Mouse (Mus musculus): ENCODE results near the gene Atp5mpl. TPM values are rescaled to one million over a fixed set of nuclear protein-coding genes. Genes with fewer than 3 reads are reported as not detected.
"Not testable (repeated sequence)": the region's sequence is repeated elsewhere in the genome, so short reads cannot be mapped to it uniquely, and the experiment has no call there.

The Atp5mpl gene
- polyA plus RNA-seq, 1 experiment from 2014 or later = 644 TPM

- Histone ChIP-seq H3K27ac (replicated peaks; ENCODE audit: low read depth, low read length) (no peak overlapping the region), H3K27me3 (ENCODE audit: control insufficient read depth, insufficient read depth, low read length) (no peaks in the 10 kb centered on the region), H3K4me3 (replicated peaks; ENCODE audit: low read depth, low read length) (no peak overlapping the region), H3K4me2 (ENCODE audit: low read length) (no peak overlapping the region), H3K9ac (replicated peaks; ENCODE audit: low read length) (no peak overlapping the region), H3K36me3 (ENCODE audit: control insufficient read depth, insufficient read depth, low read length) (no peaks in the 10 kb centered on the region), H3K9me3 (ENCODE audit: control insufficient read depth, low read length) (no peaks in the 10 kb centered on the region), H3K4me1 (ENCODE audit: control insufficient read depth, insufficient read depth, low read length) (peaks cover 9% of the 10 kb centered on the region)
- DNase-seq = no peak
- WGBS = 80% methylated on average over 4 of the region's 4 CpGs
- ATAC-seq (ENCODE audit: low FRiP score, low TSS enrichment) = no peak
Measured at GRCm38 (mm10) chr12:111970085-111970484, 3.3 kb upstream of the Atp5mpl start.

DNA sequence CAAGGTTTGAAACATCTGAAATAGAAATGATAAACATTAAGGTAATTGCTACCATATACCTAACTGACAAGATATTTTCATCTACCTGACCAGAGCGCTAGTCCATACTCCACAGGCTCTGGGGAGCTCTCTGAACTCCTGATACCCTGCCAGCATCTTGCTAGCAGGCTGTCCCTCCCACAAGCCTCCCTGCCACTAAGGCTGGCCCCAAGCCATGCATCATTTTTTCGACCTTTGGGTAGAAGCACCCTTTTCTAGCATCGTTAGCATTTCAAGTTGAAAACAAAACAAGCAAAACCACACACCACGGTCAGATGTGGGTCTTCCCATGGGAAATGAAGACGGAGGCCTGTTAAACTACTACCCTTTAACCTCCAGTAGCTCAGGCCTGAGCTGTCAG, 3.4 kb downstream of the Atp5mpl start:
- Histone ChIP-seq H3K27me3 (ENCODE audit: control insufficient read depth, insufficient read depth, low read length) (no peaks in the 10 kb centered on the region), H3K4me2 (ENCODE audit: low read length) (no peak overlapping the region), H3K27ac (replicated peaks; ENCODE audit: low read depth, low read length) (no peak overlapping the region), H3K9me3 (ENCODE audit: control insufficient read depth, low read length) (no peaks in the 10 kb centered on the region), H3K4me1 (ENCODE audit: control insufficient read depth, insufficient read depth, low read length) (peaks cover 9% of the 10 kb centered on the region), H3K36me3 (ENCODE audit: control insufficient read depth, insufficient read depth, low read length) (peaks cover 40% of the 10 kb centered on the region), H3K4me3 (replicated peaks; ENCODE audit: low read depth, low read length) (no peak overlapping the region), H3K9ac (replicated peaks; ENCODE audit: low read length) (no peak overlapping the region)
- DNase-seq (no peak), ATAC-seq (ENCODE audit: low FRiP score, low TSS enrichment) (no peak)
- 92% methylated on average over 5 of the region's 5 CpGs for WGBS

GRCm38 (mm10) chr12:111958101-111958865, 8.5 kb downstream of the Atp5mpl start:
- Histone ChIP-seq H3K4me1 (ENCODE audit: control insufficient read depth, insufficient read depth, low read length) (no peaks in the 10 kb centered on the region), H3K4me3 (replicated peaks; ENCODE audit: low read depth, low read length) (no peak overlapping the region), H3K9me3 (ENCODE audit: control insufficient read depth, low read length) (no peaks in the 10 kb centered on the region), H3K27me3 (ENCODE audit: control insufficient read depth, insufficient read depth, low read length) (no peaks in the 10 kb centered on the region), H3K4me2 (ENCODE audit: low read length) (no peak overlapping the region), H3K27ac (replicated peaks; ENCODE audit: low read depth, low read length) (0 out of 2 replicates have a peak overlapping the region, but pooled peaks have one; percentile 32), H3K9ac (replicated peaks; ENCODE audit: low read length) (no peak overlapping the region), H3K36me3 (ENCODE audit: control insufficient read depth, insufficient read depth, low read length) (peaks cover 40% of the 10 kb centered on the region)
- 43% methylated on average over 9 of the region's 9 CpGs for WGBS
- peak; percentile 83 for DNase-seq
- no peak for ATAC-seq (ENCODE audit: low FRiP score, low TSS enrichment)

- Histone ChIP-seq H3K9me3 (ENCODE audit: control insufficient read depth, low read length) (no peaks in the 10 kb centered on the region), H3K4me1 (ENCODE audit: control insufficient read depth, insufficient read depth, low read length) (no peaks in the 10 kb centered on the region), H3K36me3 (ENCODE audit: control insufficient read depth, insufficient read depth, low read length) (peaks cover 23% of the 10 kb centered on the region), H3K27me3 (ENCODE audit: control insufficient read depth, insufficient read depth, low read length) (no peaks in the 10 kb centered on the region), H3K27ac (replicated peaks; ENCODE audit: low read depth, low read length) (no peak overlapping the region), H3K9ac (replicated peaks; ENCODE audit: low read length) (no peak overlapping the region), H3K4me3 (replicated peaks; ENCODE audit: low read depth, low read length) (no peak overlapping the region), H3K4me2 (ENCODE audit: low read length) (no peak overlapping the region)
- DNase-seq (no peak), ATAC-seq (ENCODE audit: low FRiP score, low TSS enrichment) (no peak)
- WGBS = 81% methylated on average over 5 of the region's 5 CpGs
Measured at GRCm38 (mm10) chr12:111956173-111956572, 10.6 kb downstream of the Atp5mpl start.

GRCm38 (mm10) chr12:111951701-111952100, 15.1 kb downstream of the Atp5mpl start:
- DNase-seq (no peak), ATAC-seq (ENCODE audit: low FRiP score, low TSS enrichment) (no peak)
- Histone ChIP-seq H3K36me3 (ENCODE audit: control insufficient read depth, insufficient read depth, low read length) (no peaks in the 10 kb centered on the region), H3K9ac (replicated peaks; ENCODE audit: low read length) (no peak overlapping the region), H3K4me1 (ENCODE audit: control insufficient read depth, insufficient read depth, low read length) (no peaks in the 10 kb centered on the region), H3K27ac (replicated peaks; ENCODE audit: low read depth, low read length) (no peak overlapping the region), H3K27me3 (ENCODE audit: control insufficient read depth, insufficient read depth, low read length) (no peaks in the 10 kb centered on the region), H3K4me2 (ENCODE audit: low read length) (no peak overlapping the region), H3K9me3 (ENCODE audit: control insufficient read depth, low read length) (no peaks in the 10 kb centered on the region), H3K4me3 (replicated peaks; ENCODE audit: low read depth, low read length) (no peak overlapping the region)
- 75% methylated on average over 5 of the region's 5 CpGs for WGBS

- WGBS = 82% methylated on average over 5 of the region's 5 CpGs
- no peaks in the 10 kb centered on the region for H3K27me3 ChIP-seq (ENCODE audit: control insufficient read depth, insufficient read depth, low read length)
- H3K27ac ChIP-seq (replicated peaks; ENCODE audit: low read depth, low read length) = no peak overlapping the region
Measured at GRCm38 (mm10) chr12:111950486-111950885, 16.3 kb downstream of the Atp5mpl start.

GRCm38 (mm10) chr12:111946716-111947115, 20.1 kb downstream of the Atp5mpl start:
- DNase-seq = peak; percentile 37
- ATAC-seq (ENCODE audit: low FRiP score, low TSS enrichment) = no peak
- H3K27me3 ChIP-seq (ENCODE audit: control insufficient read depth, insufficient read depth, low read length) = no peaks in the 10 kb centered on the region

More at GRCm38 (mm10) chr12:111950486-111950885, 16.3 kb downstream of the Atp5mpl start:
- DNase-seq (no peak), ATAC-seq (ENCODE audit: low FRiP score, low TSS enrichment) (no peak)
- Histone ChIP-seq H3K4me2 (ENCODE audit: low read length) (no peak overlapping the region), H3K4me3 (replicated peaks; ENCODE audit: low read depth, low read length) (no peak overlapping the region), H3K36me3 (ENCODE audit: control insufficient read depth, insufficient read depth, low read length) (no peaks in the 10 kb centered on the region), H3K9ac (replicated peaks; ENCODE audit: low read length) (no peak overlapping the region), H3K9me3 (ENCODE audit: control insufficient read depth, low read length) (no peaks in the 10 kb centered on the region), H3K4me1 (ENCODE audit: control insufficient read depth, insufficient read depth, low read length) (no peaks in the 10 kb centered on the region)

DNA sequence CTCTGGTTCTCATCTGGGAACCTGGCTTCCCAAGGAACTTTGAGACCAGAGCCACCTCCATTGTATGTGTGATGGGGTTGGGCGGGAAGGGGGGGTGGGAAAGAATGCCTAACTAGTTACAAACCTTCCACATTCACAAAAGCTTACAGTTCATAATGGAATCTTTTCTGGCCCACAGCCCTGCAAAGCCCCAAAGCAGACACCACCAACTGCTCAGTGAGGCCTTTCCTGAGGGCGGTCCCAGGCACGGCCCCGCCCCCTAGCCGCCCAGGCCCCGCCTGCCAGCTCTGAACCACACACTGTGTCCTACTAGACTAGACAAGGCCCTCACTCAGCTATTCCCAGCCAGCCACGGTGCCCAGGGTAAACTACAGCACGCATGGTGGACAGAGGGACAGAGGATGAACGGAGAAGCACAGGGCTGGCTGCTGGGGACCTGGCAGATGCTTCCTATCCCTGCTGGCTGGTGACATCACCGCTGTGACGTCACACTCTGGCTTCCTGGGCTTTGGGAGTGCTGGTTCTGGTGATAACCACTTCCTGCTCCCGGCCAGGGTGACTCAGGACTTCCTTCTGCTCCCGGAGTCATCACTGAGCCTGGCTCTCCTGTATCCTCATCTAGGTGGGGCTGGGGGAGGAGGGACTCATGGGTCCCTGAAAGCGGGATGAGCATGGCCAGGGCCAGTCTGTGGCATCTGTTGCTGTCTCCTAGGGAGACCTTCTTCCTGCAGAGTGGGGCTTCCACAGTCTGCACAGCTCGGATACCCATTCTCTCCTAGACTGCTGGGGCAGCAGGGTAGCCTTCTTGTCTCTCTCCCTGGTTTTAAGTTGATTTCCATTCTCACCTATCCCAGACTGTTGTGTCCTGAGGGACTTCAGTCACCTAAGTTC, 20.8 kb downstream of the Atp5mpl start:
- not testable (repeated sequence) for H3K4me2 ChIP-seq (ENCODE audit: low read length); DNase-seq; H3K36me3 ChIP-seq (ENCODE audit: control insufficient read depth, insufficient read depth, low read length); H3K9me3 ChIP-seq (ENCODE audit: control insufficient read depth, low read length); H3K27ac ChIP-seq (replicated peaks; ENCODE audit: low read depth, low read length); H3K9ac ChIP-seq (replicated peaks; ENCODE audit: low read length); H3K4me3 ChIP-seq (replicated peaks; ENCODE audit: low read depth, low read length); H3K27me3 ChIP-seq (ENCODE audit: control insufficient read depth, insufficient read depth, low read length); H3K4me1 ChIP-seq (ENCODE audit: control insufficient read depth, insufficient read depth, low read length)
- 75% methylated on average over 9 of the region's 15 CpGs for WGBS
- ATAC-seq (ENCODE audit: low FRiP score, low TSS enrichment) = peak; percentile 37; the same call in 1 of the 2 replicates

More at GRCm38 (mm10) chr12:111946716-111947115, 20.1 kb downstream of the Atp5mpl start:
- no peak overlapping the region for H3K27ac ChIP-seq (replicated peaks; ENCODE audit: low read depth, low read length)
- H3K36me3 ChIP-seq (ENCODE audit: control insufficient read depth, insufficient read depth, low read length) = no peaks in the 10 kb centered on the region
- no peaks in the 10 kb centered on the region for H3K9me3 ChIP-seq (ENCODE audit: control insufficient read depth, low read length)
- H3K9ac ChIP-seq (replicated peaks; ENCODE audit: low read length) = no peak overlapping the region
- H3K4me3 ChIP-seq (replicated peaks; ENCODE audit: low read depth, low read length) = no peak overlapping the region
- no peak overlapping the region for H3K4me2 ChIP-seq (ENCODE audit: low read length)
- no peaks in the 10 kb centered on the region for H3K4me1 ChIP-seq (ENCODE audit: control insufficient read depth, insufficient read depth, low read length)
- WGBS = 46% methylated on average over 2 of the region's 2 CpGs

All from midbrain, embryonic 14.5 days (tissue).